Mouse (Mus musculus): ENCODE results near the gene Rnaset2b. TPM values are rescaled to one million over a fixed set of nuclear protein-coding genes. Genes with fewer than 3 reads are reported as not detected.
"Not testable (repeated sequence)": the region's sequence is repeated elsewhere in the genome, so short reads cannot be mapped to it uniquely, and the experiment has no call there.

The Rnaset2b gene
- total and polyA plus RNA-seq, 3 experiments = 163 to 196 (median 166) TPM

GRCm38 (mm10) chr17:7033192-7034166 lies 63.0 kb downstream of the Rnaset2b start:
- H3K79me2 ChIP-seq (replicated peaks; ENCODE audit: control insufficient read depth, insufficient read depth, low read length); H3K4me3 ChIP-seq; intact Hi-C loops (cut with DNase I); DNase-seq; H3K4me1 ChIP-seq (ENCODE audit: control insufficient read depth, insufficient read depth, low read length); H3K36me3 ChIP-seq (ENCODE audit: control insufficient read depth, insufficient read depth, low read length); H3K9ac ChIP-seq (ENCODE audit: low read depth, low read length); H3K27ac ChIP-seq; H3K27me3 ChIP-seq (ENCODE audit: control insufficient read depth, insufficient read depth, low read length): not testable (repeated sequence)
- 69% methylated on average over 3 of the region's 17 CpGs for WGBS

Other genes starting within 250 kb of the Rnaset2b start
- gene Ezr, start 187.8 kb upstream of the Rnaset2b start, total RNA-seq (2021) = 10 to 100 TPM; 33.4 to 35.7 TPM
- 24.2 TPM in 2 replicates for gene Ezr, start 187.8 kb upstream of the Rnaset2b start, polyA plus RNA-seq (2012; rRNA removed)
- 10 to 100 TPM; 47.1 to 56.9 TPM for gene Rsph3b, start 22.0 kb upstream of the Rnaset2b start, total RNA-seq (2021)
- gene Rsph3b, start 22.0 kb upstream of the Rnaset2b start, polyA plus RNA-seq (2012; rRNA removed) = 38.0 and 39.5 TPM in 2 replicates
- gene Tagap1, start 9.5 kb upstream of the Rnaset2b start, total RNA-seq (2021) = 1 to 10 TPM; 8.1 to 8.6 TPM
- 10.2 and 13.9 TPM in 2 replicates for gene Tagap1, start 9.5 kb upstream of the Rnaset2b start, polyA plus RNA-seq (2012; rRNA removed)
- not detected for gene Gm49721, start 8.3 kb downstream of the Rnaset2b start, total RNA-seq (2021)
- gene Gm49721, start 8.3 kb downstream of the Rnaset2b start, polyA plus RNA-seq (2012; rRNA removed) = not detected in 2 replicates
- gene Gm1604a, start 54.9 kb downstream of the Rnaset2b start, total RNA-seq (2021) = not detected
- gene Gm1604a, start 54.9 kb downstream of the Rnaset2b start, polyA plus RNA-seq (2012; rRNA removed) = not detected in 2 replicates
- 10 to 100 TPM; 33.6 to 33.7 TPM for gene Rps6ka2, start 199.5 kb downstream of the Rnaset2b start, total RNA-seq (2021)
- gene Rps6ka2, start 199.5 kb downstream of the Rnaset2b start, polyA plus RNA-seq (2012; rRNA removed) = 26.4 and 45.6 TPM in 2 replicates

All from heart, adult 2 months (tissue).